ENCODE assay signal across 15 mouse cellular contexts in the genomic region with DNA sequence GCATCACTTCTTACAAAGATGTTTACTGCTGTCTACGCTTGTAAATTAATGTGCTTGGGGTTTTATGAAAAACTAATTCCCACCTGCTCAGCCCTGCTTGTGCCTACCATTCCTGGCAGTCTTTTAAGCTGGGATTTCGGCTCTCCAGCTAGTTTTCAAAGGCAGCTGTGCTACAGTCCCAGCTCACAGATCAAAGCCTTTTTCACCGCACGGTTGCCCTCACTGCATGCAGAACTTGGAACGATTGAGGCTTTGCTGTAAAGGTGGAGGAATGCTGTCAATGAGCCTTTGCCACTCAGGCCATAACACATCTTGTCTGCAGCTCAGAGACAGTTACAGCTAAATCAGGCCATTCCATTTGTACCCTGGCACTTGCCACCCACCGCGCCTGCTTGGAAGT. TPM values are rescaled to one million over a fixed set of nuclear protein-coding genes. Genes with fewer than 3 reads are reported as not detected.
DNase-seq lines count a peak whose midpoint lies in the region; ATAC-seq and TF ChIP-seq lines count a peak whose summit lies in the region.
"Had no signal": no experiment of that assay in that cellular context is flagged by ENCODE, and none has a peak within 500 bp of the region (broad histone marks: within the 10 kb centered on the region; RNA-seq: fewer than 3 reads in every experiment).

No protein-coding gene starts in this region.

- H3K4me1 ChIP-seq in kidney, adult 2 months (ENCODE audit: control insufficient read depth, insufficient read depth, low read length), result no peaks in the 10 kb centered on the region
- H3K4me1 ChIP-seq: heart, embryonic 10.5 days; liver, embryonic 13.5 days had no signal

- no peak overlapping the region for H3K4me3 ChIP-seq in kidney, adult 2 months (ENCODE audit: insufficient read depth, low read depth, low read length)
- H3K4me3 ChIP-seq: heart, embryonic 10.5 days; liver, embryonic 13.5 days had no signal

- no peaks in the 10 kb centered on the region for H3K36me3 ChIP-seq in kidney, adult 2 months (ENCODE audit: control insufficient read depth, insufficient read depth, low read length)
- H3K36me3 ChIP-seq: heart, embryonic 10.5 days; liver, embryonic 13.5 days had no signal

- peak; percentile 1 to 10 for DNase-seq in cerebellum, postnatal 10 days
- peak; percentile 6 for DNase-seq in kidney, postnatal 10 days
- DNase-seq in kidney, adult 2 months, result no peak
- DNase-seq in brain, adult 2 months (ENCODE audit: low read depth, low spot score), result peak; percentile 49
- DNase-seq in mesoderm, embryonic 11.5 days (ENCODE audit: low read depth, low spot score), result peak; percentile 3
- no peak for DNase-seq in urinary bladder, postnatal 4 days (ENCODE audit: low spot score in 2 of 2)
- no peak for DNase-seq in urinary bladder, postnatal 14 days (ENCODE audit: low spot score)
- DNase-seq: adrenal gland, postnatal 25 days; cerebellum, adult 11-12 months; gastrocnemius, postnatal 14 days; liver, embryonic 13.5 days; lung, postnatal 14 days; thymus, adult 2 months had no signal

- no peak for ATAC-seq in cerebellum, adult (ENCODE audit: insufficient number of reproducible peaks, low FRiP score, low TSS enrichment)

- no peak overlapping the region for H3K27ac ChIP-seq in kidney, adult 2 months (ENCODE audit: insufficient read depth, low read depth, low read length)
- H3K27ac ChIP-seq: heart, embryonic 10.5 days; liver, embryonic 13.5 days had no signal

- WGBS in kidney, adult 2 months, result 16% methylated on average over 7 of the region's 7 CpGs

- H3K27me3 ChIP-seq in kidney, adult 2 months (replicated peaks; ENCODE audit: control insufficient read depth, insufficient read depth, low read length), result no peaks in the 10 kb centered on the region
- H3K27me3 ChIP-seq: liver, embryonic 13.5 days had no signal

- no peak for TF ChIP-seq CTCF in kidney, adult 2 months (conservative IDR thresholded peaks at IDR 0.05; ENCODE audit: insufficient read depth, insufficient read length, low read depth, low read length)

- TF ChIP-seq POLR2A in kidney, adult 2 months (IDR thresholded peaks at IDR 0.05; ENCODE audit: low read depth, low read length), result no peak

RNA-seq across cellular contexts. Expression of a gene that starts 37.6 kb away (rescaled TPM):
- polyA plus RNA-seq in kidney, adult 2 months (2012; rRNA removed), result not detected in 2 replicates
- polyA plus RNA-seq: liver, embryonic 13.5 days had no signal

Comparison
In these comparisons a context has a peak if more than half of its experiments do, and no peak if none do; other contexts are left out.
1. DNase-seq: peak in cerebellum, postnatal 10 days (2 of 2), kidney, postnatal 10 days (single experiment), brain, adult 2 months (single experiment) and mesoderm, embryonic 11.5 days (single experiment); none in kidney, adult 2 months (single experiment), urinary bladder, postnatal 4 days (0 of 2) and urinary bladder, postnatal 14 days (single experiment).